Mouse (Mus musculus) embryo, embryonic 10.5 days (tissue): ENCODE results near the gene 3110001I22Rik.
A peak's percentile ranks its signal among the peaks of the same experiment; 100 is the strongest.
"Not testable (repeated sequence)": the region's sequence is repeated elsewhere in the genome, so short reads cannot be mapped to it uniquely, and the experiment has no call there.

Experiments
- DNase-seq: peaks from one replicate; pipeline ENCODE4 v3.0.0-alpha.2; 2015; ENCODE audit warnings: low spot score

The 3110001I22Rik gene

DNA sequence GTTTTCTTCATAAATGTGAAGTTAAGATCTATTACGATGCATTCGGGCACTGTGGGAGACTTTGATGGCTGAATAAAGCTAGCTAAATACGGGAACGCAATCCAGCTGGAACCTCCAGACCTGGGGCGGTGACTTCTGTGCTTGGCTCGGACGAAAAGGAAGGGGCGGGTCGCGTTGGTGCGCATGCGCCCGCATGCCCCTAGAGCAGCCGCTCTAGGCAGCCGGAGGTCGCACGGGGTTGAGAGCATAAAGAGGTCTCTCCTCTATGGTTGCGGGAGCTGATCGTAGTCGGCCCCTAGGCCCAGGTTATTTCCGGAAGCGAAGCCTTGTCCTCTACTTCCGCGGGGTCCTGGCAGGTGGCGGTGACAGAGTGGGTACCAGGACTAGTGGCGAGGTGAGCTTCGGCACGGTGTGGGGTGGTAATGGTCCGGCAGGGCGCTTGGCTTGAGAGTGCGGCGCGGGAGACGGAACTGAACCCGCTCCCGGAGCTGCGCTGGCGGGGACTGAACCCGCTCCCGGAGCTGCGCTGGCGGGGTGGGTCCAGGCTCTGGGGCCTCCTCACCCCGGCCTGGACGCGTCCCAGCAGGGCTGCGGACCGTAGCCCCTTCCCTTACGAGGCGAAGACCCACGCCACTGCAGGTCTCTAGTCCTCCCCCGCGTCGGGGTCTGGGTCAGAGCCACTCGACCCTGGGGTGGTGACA is at the start of gene 3110001I22Rik, which contains the start of gene Bfar:
TSS of gene 3110001I22Rik (plus strand) at position 245 of the 701 bp plus-strand sequence.
TSS of gene Bfar (plus strand) at position 174 of the 701 bp plus-strand sequence.
- DNase-seq: peak; percentile 96

DNA sequence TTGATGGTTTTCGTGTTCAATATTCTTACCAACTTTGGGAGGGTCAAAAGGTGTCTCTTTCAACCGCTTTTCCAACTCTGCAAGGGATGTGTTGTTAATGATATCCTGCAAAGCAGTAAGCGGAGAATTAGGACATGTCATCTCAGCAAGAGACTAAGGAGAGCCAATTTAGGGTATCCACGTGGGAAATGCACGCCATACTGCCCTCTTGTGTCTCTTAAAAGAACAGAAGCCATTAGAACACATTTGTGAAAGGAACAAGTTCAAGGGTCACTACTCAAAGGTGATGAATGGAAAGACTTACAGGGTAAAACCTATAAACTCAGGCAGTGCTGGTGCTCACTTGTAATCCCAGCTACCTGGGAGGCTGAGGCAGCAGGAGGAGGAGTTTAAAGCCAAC is 43.4 kb upstream of the 3110001I22Rik start:
- DNase-seq: peak; percentile 59

DNA sequence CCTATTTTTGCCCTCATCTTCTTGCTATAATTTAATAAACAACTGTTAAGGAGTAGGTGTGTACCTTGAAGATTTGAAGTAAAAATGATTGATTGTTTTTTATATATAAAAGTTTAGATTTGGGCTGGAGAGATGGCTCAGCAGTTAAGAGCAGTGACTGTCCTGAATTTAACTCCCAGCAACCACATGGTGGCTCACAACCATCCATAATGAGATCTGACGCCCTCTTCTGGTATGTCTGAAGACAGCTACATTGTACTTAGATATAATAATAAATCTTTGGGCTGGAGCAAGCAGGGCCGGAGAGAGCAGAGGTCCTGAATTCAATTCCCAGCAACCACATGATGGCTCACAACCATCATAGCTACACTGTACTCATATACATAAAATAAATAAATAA is 33.5 kb upstream of the 3110001I22Rik start:
- not testable (repeated sequence) for DNase-seq

DNA sequence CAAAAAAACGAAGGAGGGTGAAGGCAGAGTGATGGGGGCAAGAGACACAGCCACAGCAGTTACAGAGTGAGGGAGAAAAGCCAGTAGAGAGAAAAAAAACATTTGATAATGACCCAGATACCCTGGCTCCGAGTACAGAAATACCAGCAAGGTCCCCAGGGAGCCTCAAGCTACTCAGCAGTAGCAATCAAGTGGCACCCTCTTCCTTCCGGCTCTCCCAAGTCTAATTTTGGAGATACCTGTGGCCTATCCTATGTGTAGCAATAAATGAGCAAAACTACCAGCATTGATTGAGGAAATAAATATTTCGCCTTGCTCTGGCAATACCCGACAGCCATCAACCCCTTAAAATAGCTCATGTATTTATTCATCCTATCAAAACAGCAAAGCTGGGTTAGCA is 32.2 kb upstream of the 3110001I22Rik start:
- DNase-seq: no peak

DNA sequence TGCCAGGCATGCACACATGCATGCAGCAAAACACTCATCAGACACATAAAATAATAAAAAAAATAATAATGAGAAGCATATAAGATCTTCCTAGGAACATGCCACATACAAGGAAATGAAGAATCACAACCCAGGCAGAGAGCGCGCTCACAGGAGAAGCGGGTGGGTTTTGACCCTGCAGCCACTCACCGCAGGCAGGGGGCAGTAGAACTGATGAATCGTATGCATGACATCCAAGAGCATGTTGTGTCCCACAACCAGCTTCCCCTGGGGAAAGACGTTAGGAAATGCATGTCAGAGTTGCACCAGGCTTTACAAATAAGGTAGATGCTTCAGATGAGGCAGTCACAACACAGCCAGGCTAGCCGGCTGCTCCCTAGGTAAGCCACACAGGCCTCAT is 31.7 kb upstream of the 3110001I22Rik start:
- peak; percentile 14 for DNase-seq

DNA sequence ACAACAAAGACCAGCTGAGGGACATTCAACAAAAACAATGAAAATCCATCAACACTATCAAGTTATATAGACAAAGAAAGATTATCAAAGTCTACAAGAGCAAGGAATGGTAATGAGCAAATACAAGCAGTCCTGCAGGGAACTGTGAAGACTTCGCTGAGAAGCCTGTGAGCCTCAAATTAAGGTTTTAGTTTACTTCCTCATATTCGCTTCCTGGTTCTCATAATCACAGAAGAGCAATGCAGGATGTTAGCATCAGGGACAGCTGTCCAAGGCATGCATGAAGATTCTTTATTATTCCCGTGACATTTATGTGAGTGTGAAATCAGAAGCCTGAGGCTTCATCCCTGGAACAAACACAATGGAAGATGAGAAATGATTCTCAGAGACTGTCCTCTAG is 27.3 kb upstream of the 3110001I22Rik start:
- DNase-seq: no peak

DNA sequence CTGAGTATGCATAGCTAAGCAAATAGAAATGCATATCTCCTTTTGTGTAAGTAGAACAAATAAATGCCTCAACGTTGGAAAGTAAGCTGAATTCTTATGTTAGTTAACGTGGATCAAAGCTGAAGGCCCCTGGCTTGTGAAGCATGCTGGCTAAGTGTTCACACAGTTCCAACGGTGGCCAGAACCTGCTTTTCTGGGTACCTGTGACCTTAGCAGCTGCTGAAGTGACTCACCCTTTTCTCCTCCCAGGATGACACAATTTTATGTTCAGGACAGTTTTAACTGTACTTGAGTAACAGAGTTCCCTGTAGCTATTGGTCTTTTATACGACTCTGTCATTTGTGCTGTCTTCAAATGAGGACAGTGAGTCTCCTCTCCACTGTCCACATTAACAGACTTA is 25.8 kb upstream of the 3110001I22Rik start:
- no peak for DNase-seq

DNA sequence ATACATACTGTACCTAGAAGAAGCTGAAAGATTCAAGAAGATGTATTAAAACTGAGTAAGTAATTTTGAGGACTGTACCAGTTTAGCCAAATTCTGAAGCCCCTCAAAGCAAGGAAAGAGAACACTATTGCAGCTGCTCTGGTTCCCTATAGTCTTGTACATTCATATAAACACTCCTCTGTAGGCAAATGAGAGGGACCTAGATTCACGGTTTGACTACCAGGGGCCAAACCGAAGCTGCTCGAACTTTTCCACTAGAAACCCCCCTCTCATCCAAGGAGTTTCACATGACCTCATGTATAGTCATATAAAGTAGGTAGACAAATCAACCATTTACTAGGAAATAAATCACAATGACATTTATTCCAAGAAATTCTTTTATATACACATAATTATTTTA is 12.8 kb upstream of the 3110001I22Rik start:
- DNase-seq: no peak

DNA sequence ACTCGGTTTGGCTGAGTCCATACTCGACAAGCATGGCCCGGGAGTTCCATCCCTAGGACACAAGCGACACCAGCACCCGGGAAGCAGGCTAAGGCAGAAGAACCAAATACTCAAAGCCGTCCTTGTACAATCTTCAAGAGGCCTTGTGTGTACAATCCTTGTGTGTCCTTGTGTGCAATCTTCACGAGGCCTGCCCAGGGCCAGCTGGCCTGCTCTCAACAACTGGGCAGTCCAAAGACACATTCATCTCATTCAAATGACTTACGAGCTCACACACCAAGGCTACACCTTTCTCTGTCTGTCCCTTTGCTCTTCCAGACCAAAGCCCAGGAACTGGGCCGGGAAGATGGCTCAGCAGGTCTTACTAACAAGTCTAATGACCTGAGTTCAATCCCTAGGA is 11.0 kb upstream of the 3110001I22Rik start:
- DNase-seq: no peak

DNA sequence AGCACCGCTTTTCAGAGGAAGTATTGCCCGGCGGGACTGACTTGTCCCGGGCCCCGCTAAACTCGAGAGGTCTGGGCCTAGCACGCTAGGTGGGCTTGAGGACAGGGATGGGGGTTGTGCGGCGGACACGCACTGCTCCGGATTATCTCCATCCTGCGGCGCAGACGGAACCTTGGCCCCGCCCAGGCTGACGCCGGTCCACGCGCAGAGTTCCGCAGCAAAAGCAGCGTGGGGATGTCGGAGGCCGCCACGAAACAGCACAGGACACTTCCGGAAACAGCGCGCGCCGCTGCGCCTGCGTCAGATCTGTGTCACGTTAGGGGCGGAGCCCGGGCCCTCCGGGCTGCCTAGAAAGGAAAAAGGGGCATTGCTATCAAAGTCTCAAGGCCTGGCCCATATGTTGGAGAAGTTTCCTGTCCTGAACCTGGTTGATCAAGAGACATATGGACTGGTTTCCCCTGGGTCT is 3.8 kb upstream of the 3110001I22Rik start, which contains the start of gene Parn:
TSS of gene Parn (minus strand) at position 293 of the 466 bp plus-strand sequence.
- peak; percentile 94 for DNase-seq

DNA sequence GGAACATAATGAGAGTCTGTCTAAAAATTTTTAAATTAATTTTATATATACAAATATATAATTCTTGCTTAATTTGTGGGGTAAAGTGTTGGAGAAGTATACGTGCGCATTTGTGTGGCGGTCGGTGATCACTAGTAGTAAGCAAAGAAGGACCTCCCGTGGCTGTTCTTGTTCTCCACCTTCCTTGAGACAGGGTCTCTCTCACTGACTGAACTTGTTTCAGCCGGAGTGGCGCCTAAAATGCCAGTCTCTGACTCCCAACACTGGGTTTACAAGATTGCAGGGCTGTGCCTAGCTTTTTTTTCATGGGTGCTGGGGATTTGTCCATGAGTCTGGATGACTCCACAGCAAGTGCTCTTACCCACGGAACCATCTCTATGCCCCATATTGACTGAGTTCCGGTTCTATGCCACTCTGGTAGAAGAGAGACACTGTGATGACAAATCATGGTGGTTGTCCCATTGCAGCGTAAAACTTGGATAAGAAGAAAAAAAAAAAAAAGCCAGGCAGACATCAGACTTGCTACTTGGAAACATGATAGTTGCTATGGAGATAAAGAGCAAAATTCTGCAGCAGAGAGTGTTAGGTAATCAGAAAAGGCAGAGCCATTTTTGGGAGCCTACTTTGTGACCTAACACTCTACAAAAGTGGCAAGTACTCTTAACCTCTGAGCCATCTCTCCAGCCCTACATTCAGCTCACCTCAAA is 3.2 kb upstream of the 3110001I22Rik start:
- peak; percentile 5 for DNase-seq

DNA sequence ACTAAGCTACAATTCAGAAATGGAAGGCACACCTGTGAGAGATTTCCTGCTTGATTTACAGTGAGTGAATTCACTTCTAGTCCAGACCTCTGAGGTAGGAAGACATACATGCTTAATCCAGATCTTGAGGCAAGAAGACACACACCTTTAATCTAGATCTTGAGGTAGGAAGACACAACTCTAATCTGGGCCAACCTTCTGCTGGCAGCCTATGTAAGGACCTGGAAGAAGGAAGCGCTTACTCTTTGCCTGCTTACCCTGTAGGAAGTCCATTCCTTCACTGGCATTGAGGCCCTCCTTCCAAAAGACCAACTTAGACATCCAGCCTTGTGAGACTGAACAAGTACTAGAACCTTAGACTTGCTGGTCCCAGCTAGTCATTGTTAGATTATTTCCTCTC is 2.4 kb upstream of the 3110001I22Rik start:
- no peak for DNase-seq

DNA sequence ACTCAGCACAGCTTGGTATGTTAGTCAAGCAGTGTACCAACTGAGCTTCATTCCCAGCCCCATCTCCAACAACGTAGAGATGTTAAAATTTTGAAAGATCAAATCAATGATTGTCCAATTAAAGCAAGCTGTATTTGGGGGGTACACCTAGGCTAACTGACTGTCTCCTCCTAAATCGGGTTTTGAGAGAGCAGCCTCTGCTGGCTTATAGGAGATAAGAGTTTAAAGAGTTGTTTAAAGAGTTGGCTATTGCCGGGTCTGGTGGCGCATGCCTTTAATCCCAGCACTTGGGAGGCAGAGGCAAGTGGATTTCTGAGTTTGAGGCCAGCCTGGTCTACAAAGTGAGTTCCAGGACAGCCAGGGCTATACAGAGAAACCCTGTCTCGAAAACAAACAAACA is 833 bp upstream of the 3110001I22Rik start:
- not testable (repeated sequence) for DNase-seq

DNA sequence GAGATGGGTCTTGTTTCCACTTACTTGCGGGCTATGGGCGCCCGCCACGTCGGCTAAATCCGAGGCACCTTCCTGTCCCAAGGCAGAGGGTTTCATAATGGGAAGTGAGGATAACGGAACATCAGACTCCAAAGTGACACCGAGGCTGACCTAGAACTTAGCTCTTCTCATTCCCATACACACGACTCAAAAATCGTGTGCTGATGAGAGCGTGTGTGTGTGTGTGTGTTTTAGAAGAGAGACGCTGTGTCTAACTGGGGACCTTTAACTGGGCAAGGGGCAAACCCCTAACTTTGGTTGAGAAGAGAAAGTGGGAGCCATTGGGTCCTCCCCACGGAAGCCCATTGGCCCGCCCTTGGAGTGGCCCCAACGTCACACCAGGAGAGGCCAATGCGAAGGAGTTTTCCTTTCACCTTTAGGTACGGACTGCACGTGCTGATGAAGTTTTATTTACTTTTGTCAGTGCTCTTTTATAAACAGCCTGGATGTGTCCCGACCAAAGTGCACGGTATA is 713 bp downstream of the 3110001I22Rik start:
- DNase-seq: peak; percentile 74

DNA sequence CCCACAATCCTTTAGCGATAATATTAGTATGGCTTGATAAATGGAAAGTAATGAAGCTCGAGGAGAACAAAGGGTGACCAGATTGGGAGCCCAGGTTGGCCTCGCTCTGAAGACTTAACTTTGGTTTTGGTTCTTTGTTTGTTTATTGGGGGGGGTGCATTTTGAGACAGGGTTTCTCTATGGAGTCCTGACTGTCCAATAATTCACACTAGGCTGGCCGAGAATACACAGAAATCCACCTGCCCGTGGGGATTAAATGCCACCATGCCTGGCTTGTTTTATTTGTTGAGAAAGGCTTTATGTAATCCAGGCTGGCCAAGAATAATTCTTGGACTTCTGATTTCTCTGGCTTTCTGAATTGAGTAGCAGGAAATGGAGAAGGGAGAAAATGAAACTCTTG is 1.4 kb downstream of the 3110001I22Rik start:
- no peak for DNase-seq

DNA sequence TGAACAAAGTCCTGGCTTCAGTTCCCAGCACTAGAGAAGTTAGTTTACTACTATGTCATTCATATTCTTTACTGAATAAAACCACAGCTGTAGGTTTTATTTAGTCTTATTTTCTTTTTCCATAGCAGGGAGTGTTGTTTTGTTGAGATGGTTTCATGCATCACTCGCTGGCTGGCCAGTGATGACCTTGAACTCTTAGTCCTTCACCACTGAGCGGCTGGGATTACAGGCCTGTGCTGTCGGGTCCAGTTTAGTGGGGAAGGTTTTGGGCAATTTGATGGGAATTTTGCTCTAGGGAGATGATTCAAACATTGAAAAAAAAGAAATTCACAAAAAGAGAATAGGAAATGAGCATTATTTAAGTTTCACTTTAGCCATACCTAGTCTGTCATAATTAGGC is 2.8 kb downstream of the 3110001I22Rik start:
- DNase-seq: no peak

DNA sequence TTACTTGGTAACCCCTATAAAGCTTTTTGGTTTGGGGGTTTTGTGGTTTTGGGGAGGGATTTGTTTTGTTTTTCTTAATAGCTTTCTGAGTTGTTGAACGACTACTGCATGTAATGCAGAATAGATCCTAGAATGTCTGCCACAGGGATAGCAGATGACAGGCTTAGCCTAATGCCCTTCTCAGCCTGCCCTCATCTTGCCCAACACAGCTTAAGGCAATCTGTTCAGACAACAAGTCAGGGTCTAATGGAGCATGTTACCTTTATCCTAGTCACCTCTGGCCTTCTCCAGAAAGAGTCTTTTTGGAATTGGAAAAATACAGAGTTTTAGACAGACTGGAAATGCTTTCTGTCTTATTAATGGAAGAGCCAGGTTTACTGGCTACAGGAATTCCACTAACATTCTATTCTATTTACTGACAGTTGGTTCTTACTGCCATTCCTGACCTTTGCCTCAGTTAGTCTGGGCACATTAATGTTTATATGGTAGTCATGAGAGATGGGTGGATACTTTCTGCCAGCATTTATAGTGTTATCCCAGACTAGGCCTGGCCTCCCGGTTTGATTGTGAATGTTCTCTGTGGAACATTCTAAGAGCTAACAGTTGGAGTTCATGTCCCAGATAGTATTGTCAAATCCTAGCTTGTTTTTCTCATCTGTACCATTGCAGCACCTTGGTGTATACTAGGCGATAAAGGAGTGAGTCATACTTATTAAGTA is 7.0 kb downstream of the 3110001I22Rik start:
- no peak for DNase-seq

DNA sequence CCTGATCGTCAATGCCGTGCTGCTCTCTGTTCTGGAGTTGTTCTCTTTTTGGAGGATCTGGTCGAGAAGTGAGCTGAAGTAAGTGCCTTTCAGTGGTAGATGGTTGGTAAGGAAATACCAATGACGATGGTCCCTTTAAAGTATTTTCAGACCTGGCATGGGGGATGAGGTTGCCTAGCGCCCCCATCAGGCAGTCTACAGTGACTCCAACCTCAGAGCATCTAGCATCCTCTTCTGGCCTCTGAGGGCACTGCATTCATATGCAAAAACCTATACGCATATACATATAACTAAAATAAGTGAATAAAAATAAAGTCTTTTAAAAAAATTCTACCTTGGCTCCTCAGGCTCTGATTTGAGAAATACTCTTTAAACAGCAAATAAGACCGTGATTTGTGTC is 27.3 kb downstream of the 3110001I22Rik start:
- no peak for DNase-seq

DNA sequence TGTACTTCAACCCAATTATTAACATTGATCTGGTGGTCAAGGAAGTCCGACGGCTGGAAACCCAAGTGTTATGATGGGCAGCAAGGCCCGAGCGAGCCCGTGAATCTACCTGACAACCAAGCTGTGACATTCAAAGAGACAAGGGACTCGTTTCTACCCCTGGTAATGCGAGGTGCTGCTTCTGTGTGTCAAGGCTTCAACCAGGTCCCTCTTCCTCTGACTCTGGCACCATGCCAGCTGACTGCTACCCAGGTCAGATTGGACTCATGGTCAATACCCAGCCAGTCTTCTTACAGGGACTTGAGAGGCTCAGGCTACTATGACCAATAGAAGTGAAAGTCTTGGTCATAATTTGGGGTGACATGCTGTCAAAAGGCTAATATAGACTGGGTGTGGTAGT is 30.5 kb downstream of the 3110001I22Rik start:
- no peak for DNase-seq

DNA sequence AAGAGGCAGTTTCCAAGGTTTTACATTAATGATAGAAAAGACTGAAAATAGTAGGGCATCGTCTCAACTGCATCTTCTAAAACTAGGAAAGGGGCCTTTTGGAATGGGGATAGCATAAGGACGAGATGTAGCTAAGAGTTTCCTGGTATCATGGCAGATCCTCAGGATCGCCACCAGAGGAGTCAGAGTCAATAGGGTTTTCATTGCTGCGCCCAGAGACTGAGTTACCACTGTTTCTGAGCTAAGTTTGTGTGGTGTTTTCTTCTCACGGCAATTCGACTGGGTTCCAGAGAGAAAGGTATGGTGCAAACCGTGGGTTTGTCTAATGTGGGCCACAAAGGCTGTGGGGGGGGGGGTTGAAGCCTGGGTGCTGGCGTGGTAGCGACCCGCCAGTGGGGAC is 32.9 kb downstream of the 3110001I22Rik start:
- no peak for DNase-seq

DNA sequence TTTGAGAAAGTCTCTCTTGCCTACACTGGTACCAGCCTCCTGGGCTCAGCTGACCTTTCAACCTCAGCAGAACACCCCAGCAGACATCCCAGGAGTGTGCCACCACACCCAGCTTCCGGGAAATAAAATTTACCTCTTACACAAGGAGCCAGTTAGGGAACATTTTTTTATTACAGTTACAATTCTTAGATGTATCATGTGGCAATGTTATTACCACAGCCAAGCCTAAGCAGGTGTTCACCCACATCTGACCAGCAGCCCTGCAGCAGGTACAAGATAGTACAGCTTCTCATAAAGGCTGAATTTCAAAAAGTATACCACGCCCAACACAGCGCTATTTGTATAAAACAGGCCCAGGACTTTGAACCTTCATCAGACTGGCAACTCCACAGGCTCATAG is 43.2 kb downstream of the 3110001I22Rik start:
- no peak for DNase-seq

DNA sequence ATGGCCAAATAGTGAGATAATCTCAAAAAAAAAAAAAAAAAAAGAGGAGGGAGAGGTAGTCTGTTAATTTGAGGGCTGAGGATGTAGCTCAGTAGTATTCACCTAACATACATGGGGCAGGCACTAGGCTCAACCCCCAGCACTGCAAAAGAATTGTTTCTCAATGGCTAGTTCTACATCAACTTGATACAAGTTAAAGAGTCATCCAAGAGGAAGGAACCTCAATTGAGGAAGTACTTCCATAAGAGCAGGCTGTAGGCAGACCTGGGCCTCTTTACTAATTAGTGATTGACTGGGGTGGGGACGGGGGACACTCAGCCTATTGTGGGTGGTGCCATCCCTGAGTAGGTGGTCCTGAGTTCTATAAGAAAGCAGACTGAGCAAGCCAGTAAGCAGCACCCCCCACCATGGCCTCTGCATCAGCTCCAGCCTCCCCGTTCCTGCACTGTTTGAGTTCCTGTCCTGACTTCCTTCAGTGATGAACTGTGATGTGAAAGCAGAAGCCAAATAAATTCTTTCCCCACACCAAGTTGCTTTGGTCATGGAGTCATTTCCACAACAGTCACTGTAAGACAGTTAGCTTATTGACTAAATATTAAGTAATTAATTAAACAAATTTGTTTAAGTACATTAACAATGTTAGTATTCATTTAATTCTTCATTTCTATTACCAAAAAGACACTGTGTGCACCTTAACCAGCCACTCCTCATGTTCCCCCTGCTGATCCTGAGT is 45.3 kb downstream of the 3110001I22Rik start:
- DNase-seq: no peak
